Mouse (Mus musculus): Measurements from ENCODE around the gene Hpgd. TPM values are rescaled to one million over a fixed set of nuclear protein-coding genes. Genes with fewer than 3 reads are reported as not detected.
"Not testable (repeated sequence)": the region's sequence is repeated elsewhere in the genome, so short reads cannot be mapped to it uniquely, and the experiment has no call there.

Hpgd gene
- 71.8 and 75.2 TPM in 2 replicates for polyA plus RNA-seq (2015; fragmentation: Nextera tagmentation; extraction: Ambion mirVana)

DNA sequence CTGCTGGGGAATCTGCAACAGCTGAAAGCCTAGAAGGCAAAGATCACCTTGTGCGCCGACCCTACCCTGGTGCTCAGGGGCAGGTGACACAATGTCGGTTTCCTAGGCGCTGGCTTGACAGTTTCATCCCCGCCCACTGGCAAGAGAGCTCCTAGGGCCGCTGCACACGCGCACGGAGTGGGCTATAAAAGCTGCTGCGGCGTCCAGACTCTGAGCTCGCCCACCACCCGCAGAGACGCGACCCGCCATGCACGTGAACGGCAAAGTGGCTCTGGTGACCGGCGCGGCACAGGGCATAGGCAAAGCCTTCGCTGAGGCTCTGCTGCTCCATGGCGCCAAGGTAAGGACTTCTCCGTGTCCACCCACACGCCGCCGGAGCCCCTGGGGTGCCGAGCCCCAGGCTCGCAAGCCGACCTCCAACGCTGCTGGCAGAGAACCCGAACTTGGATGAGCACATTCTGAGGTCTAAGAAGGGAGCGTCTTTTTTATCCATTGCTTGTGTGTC lies at the start of gene Hpgd:
Gene Hpgd, plus strand, starts transcription at position 213 of the 505 bp plus-strand sequence.
- Histone ChIP-seq H3K9ac (peak within 1 kb of the TSS; percentile 82), H3K4me1 (peaks cover 5% of the 10 kb centered on the region), H3K36me3 (no peaks in the 10 kb centered on the region), H3K27me3 (peaks cover 15% of the 10 kb centered on the region), H3K27ac (peak within 1 kb of the TSS; percentile 79), H3K4me3 (peak within 1 kb of the TSS; percentile 63), H3K9me3 (no peaks in the 10 kb centered on the region), H3K4me2 (peak within 1 kb of the TSS; percentile 89)
- WGBS = under 1% methylated on average over 33 of the region's 33 CpGs
- 0 out of 2 replicates have a peak, but pooled peaks have one; percentile 48 for ATAC-seq (ENCODE audit: insufficient number of reproducible peaks, insufficient read depth, low FRiP score, low TSS enrichment, low read depth)

DNA sequence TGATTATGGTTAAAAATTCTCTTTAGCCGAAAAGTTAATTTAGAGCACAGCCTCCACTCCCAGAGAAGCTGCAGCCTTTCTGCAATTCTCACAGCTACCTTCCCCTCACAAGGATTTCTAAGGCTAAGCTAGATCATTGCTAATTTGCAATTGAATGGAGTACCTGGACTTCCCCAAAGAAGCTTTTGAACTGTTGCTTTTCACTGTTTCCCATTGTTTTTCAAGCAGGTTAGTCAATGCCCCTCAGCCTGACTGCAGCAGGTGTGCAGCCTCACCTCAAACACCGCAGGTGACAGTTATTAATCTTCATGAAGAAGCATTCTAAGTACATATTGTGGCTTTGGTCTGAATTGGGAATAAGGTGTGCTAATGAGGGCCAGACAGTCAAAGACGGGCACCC lies 42.7 kb upstream of the Hpgd start:
- not testable (repeated sequence) for H3K4me1 ChIP-seq; H3K36me3 ChIP-seq; H3K4me2 ChIP-seq; H3K4me3 ChIP-seq; ATAC-seq (ENCODE audit: insufficient number of reproducible peaks, insufficient read depth, low FRiP score, low TSS enrichment, low read depth); H3K9ac ChIP-seq; H3K9me3 ChIP-seq; H3K27me3 ChIP-seq; H3K27ac ChIP-seq
- WGBS = 66% methylated on average over 3 of the region's 3 CpGs

DNA sequence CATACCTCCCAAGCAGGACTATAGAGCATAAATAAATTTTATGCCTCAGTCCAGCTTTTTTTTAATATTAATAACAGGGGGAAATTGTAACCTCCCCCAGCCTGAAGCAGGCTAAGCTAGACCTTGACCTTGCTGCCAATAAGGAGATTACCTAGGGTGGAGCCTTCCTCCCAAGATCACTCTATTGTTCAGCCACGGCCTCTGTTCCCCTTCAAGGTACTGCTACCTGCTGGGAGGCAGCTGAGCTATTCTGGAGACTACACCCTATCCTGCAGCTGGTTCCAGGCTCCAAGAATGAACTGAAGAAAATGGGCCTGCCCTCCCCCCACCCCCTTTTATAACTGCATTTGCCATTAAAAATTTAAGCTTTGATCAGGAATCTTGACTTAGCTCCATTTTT lies 42.1 kb upstream of the Hpgd start:
- Histone ChIP-seq H3K27me3 (no peaks in the 10 kb centered on the region), H3K27ac (no peak overlapping the region), H3K4me1 (no peaks in the 10 kb centered on the region), H3K4me2 (no peak overlapping the region), H3K9me3 (no peaks in the 10 kb centered on the region), H3K36me3 (no peaks in the 10 kb centered on the region), H3K9ac (no peak overlapping the region), H3K4me3 (no peak overlapping the region)
- WGBS = 63% methylated on average over 1 of the region's 1 CpGs
- ATAC-seq (ENCODE audit: insufficient number of reproducible peaks, insufficient read depth, low FRiP score, low TSS enrichment, low read depth) = no peak

DNA sequence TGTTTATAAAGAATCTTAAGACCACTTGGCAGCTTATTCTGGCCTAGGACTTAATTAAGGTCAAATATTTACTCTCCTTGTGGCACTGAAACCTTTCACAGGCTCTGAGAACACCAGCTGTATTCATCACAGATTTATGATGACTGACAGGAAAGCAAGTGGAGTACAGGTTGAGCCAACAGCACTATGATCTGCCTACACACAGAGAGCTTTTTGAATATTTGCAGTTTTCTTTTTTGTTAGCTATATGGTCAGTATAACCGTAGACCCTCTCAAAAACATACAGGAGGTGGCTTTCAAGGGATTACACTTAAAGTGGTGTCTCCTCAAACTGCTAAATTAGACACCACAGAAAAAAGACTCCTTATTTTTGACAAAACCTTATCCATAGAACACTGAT lies 33.2 kb upstream of the Hpgd start:
- ATAC-seq (ENCODE audit: insufficient number of reproducible peaks, insufficient read depth, low FRiP score, low TSS enrichment, low read depth) = no peak
- Histone ChIP-seq H3K36me3 (no peaks in the 10 kb centered on the region), H3K27ac (no peak overlapping the region), H3K4me3 (no peak overlapping the region), H3K9ac (no peak overlapping the region), H3K4me1 (no peaks in the 10 kb centered on the region), H3K4me2 (no peak overlapping the region), H3K9me3 (no peaks in the 10 kb centered on the region), H3K27me3 (no peaks in the 10 kb centered on the region)
- 68% methylated on average over 1 of the region's 1 CpGs for WGBS

DNA sequence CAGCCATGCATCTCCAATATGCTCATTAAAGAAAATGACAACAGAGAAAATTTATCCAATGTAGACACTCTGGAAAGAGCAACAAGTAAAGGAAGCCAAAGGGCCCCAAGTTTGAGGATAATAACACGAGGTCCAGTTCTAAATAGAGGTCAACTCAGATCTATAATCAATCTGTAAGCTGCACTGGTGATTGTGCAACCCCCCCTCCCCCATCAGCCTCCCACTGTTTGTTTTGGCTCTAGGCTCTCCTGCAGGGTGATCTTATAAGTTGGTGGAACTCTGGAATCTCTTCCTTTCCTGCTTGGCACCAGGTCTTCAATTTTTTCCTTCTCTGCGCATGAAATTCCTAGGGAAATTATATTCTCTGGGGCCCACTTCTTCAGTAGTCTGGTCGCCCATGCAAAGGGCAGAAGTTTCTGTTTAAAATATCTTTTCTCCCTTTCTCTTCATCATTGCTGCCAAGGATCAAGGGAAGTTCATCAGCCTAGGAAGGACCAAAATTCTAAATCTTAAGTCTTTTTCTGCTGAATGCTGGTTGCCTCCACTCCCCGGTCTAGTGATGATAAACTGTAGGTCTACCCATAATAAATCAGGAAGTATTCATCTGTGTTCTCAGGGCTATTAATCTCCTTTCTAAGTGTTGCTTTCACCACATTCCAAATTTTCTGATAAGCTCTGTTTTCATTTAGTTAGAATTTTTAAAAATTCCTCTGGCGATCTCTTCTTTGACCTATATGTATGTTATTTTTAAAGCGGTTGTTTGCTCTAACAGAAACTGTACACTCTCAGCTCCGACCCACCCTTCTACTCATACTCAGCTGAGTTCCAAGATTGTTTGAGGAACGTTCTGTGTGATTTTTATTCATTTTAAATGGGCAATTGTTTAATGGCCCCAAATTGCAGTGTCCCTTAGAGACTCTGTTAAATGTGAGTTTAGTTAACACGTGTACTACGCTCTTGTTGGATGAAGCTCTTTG lies 24.4 kb upstream of the Hpgd start:
- Histone ChIP-seq H3K4me1 (no peaks in the 10 kb centered on the region), H3K4me3 (no peak overlapping the region), H3K9me3 (no peaks in the 10 kb centered on the region), H3K36me3 (no peaks in the 10 kb centered on the region), H3K4me2 (no peak overlapping the region), H3K27ac (no peak overlapping the region), H3K9ac (no peak overlapping the region), H3K27me3 (no peaks in the 10 kb centered on the region)
- 65% methylated on average over 10 of the region's 10 CpGs for WGBS
- ATAC-seq (ENCODE audit: insufficient number of reproducible peaks, insufficient read depth, low FRiP score, low TSS enrichment, low read depth) = no peak

DNA sequence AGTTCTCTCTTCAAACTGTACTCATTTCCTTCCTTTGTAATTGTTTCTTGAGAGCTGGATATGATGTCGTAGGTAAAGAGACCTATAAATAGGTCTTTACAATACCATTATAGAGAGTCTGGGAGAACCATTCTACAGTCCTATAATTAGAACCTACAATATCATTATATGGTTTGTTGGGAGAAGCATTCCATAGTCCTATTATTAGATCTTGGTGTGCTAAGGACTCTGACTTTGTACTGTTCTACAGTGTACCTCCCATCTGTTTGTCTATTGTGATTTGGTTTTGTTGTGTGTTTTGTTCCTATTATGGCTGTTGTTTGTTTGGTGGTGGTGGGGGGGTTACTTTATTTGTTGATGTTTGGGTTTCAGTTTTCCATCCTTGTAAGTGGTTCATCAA lies 21.5 kb upstream of the Hpgd start:
- WGBS = 39% methylated on average over 1 of the region's 1 CpGs
- Histone ChIP-seq H3K27ac (no peak overlapping the region), H3K9me3 (no peaks in the 10 kb centered on the region), H3K36me3 (no peaks in the 10 kb centered on the region), H3K4me1 (no peaks in the 10 kb centered on the region), H3K4me2 (no peak overlapping the region), H3K9ac (no peak overlapping the region), H3K4me3 (no peak overlapping the region), H3K27me3 (no peaks in the 10 kb centered on the region)
- ATAC-seq (ENCODE audit: insufficient number of reproducible peaks, insufficient read depth, low FRiP score, low TSS enrichment, low read depth) = no peak

DNA sequence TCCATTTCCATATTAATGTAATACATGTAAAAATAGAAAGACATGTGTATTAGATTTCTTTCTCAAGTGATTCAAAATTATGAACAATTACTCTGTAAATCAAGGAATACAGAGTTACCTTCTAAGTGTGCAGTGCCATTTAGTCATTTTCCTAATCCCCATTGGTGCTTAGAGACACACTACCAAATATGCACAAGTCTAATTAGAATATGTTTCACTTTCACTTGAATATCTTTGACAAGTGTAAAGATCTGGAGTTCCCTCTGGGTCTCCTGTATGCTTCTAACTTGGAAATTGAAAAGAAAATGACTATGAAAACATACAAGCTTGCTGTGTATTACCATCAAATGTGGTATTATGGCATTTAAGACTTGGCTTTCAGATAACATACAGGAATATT lies 19.1 kb upstream of the Hpgd start:
- Histone ChIP-seq H3K9ac (no peak overlapping the region), H3K36me3 (no peaks in the 10 kb centered on the region), H3K4me2 (no peak overlapping the region), H3K9me3 (no peaks in the 10 kb centered on the region), H3K4me1 (no peaks in the 10 kb centered on the region), H3K27me3 (no peaks in the 10 kb centered on the region), H3K4me3 (no peak overlapping the region), H3K27ac (no peak overlapping the region)
- no peak for ATAC-seq (ENCODE audit: insufficient number of reproducible peaks, insufficient read depth, low FRiP score, low TSS enrichment, low read depth)

DNA sequence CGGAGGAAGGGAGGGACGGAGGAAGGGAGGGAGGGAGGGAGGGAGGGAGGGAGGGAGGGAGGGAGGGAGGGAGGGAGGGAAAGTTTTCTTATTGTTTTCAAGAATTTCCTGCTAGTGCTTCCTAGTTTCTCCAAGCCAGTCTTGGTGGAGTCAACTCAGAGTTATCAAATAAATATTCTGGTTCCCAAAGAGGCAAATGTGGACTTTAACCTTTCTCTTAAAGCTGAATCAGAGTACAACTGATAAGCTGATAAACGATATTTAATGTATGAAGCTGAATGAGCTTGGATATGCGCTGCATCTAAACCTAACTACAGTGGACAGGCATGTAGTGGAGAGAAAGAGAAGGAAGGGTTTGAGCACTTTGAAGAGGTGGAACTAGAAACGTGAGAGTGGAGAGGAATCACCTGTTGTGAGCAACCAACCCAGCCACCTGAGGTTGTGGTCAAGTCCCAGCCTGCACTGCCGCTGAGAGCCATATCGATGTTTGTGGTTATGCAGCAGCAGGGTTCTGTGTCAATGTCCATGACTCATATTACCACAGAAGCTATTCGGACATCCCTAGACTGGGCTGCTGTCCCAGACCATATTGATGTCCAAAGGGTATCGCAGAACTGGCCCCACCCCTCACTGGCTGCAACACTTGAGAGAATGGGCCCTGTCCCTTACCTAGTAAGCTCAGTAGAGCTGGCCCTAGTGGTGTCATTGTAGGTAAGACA lies 16.4 kb upstream of the Hpgd start:
- 85% methylated on average over 7 of the region's 9 CpGs for WGBS
- H3K4me1 ChIP-seq = no peaks in the 10 kb centered on the region
- H3K4me2 ChIP-seq = no peak overlapping the region
- H3K27ac ChIP-seq = no peak overlapping the region
- H3K36me3 ChIP-seq = no peaks in the 10 kb centered on the region
- no peak overlapping the region for H3K4me3 ChIP-seq
- no peak for ATAC-seq (ENCODE audit: insufficient number of reproducible peaks, insufficient read depth, low FRiP score, low TSS enrichment, low read depth)
- H3K27me3 ChIP-seq = no peaks in the 10 kb centered on the region
- H3K9me3 ChIP-seq = no peaks in the 10 kb centered on the region
- no peak overlapping the region for H3K9ac ChIP-seq

DNA sequence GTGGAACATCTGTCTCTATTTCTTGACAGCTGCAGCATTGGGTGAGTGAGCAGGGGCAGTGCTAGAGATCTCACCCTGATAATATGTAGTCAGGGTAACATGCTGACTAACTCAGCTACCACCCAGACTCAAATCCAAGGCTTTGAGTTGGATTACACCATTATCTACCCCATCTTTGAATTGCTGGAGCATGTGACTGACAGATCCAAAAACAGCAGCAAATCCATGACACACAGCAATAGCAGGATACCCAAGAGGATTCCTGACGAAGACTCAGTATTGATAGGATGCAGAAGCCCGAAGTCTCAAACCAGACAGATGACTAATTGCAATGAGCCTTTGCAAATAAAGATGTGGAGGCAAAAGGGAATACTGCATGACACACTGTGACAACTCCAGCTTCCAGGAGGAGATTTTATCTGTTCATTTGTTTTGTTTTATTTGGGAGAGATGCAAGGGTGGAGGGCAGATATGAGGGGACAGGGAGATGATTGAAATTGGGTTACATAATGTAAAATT lies 15.8 kb upstream of the Hpgd start:
- Histone ChIP-seq H3K4me1 (no peaks in the 10 kb centered on the region), H3K9ac (no peak overlapping the region), H3K4me3 (no peak overlapping the region), H3K27ac (no peak overlapping the region), H3K27me3 (no peaks in the 10 kb centered on the region), H3K4me2 (no peak overlapping the region), H3K36me3 (no peaks in the 10 kb centered on the region), H3K9me3 (no peaks in the 10 kb centered on the region)
- WGBS = 73% methylated on average over 2 of the region's 2 CpGs
- ATAC-seq (ENCODE audit: insufficient number of reproducible peaks, insufficient read depth, low FRiP score, low TSS enrichment, low read depth) = no peak

DNA sequence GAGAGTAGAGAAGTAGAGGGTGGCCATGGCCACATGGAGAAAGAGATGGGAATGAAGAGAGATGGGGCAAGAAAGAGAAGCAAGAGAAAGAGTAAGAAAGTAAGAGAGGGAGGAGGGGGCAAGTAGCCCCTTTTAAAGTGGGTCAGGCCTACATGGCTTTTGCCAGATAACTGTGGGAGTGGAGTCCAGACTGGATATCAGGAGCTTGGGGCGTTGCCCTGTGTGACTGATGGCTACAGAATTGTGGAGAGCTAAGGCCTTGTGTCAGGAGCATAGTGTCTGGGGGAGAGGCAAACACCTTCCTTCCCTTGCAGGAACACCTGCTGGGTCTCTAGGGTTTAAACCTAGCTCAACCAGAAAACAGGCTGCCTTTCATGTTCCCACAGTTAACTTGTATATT lies 10.4 kb upstream of the Hpgd start:
- no peaks in the 10 kb centered on the region for H3K27me3 ChIP-seq
- no peak overlapping the region for H3K9ac ChIP-seq
- no peak overlapping the region for H3K4me2 ChIP-seq
- WGBS = 77% methylated on average over 1 of the region's 1 CpGs
- H3K27ac ChIP-seq = 0 out of 2 replicates have a peak overlapping the region, but pooled peaks have one; percentile 18
- ATAC-seq (ENCODE audit: insufficient number of reproducible peaks, insufficient read depth, low FRiP score, low TSS enrichment, low read depth) = no peak
- H3K4me3 ChIP-seq = no peak overlapping the region
- no peaks in the 10 kb centered on the region for H3K9me3 ChIP-seq
- H3K36me3 ChIP-seq = no peaks in the 10 kb centered on the region
- H3K4me1 ChIP-seq = peaks cover 24% of the 10 kb centered on the region

DNA sequence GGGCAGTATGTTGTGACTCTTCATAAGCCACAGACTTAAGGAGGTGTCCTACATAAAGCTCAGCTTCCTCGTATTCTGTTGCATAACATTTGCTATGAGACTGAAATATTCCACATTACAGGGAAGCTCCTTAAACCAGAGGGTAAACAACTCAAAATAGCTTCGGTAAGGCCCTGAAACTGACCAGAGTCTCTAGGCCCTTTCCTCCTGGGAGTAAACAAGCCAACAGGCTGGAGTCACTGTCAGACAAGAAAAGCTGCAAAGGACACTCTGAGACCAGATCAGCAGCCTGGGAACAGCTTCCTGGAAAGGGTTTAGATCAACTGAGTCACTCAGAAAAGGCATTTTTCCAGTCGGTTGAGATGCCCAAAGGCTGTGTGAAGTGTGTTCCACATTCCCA lies 9.4 kb upstream of the Hpgd start:
- Histone ChIP-seq H3K4me2 (no peak overlapping the region), H3K9me3 (no peaks in the 10 kb centered on the region), H3K27me3 (no peaks in the 10 kb centered on the region), H3K36me3 (no peaks in the 10 kb centered on the region), H3K4me1 (peaks cover 24% of the 10 kb centered on the region), H3K27ac (peak overlapping the region; percentile 45), H3K4me3 (no peak overlapping the region), H3K9ac (no peak overlapping the region)
- WGBS = 18% methylated on average over 3 of the region's 3 CpGs
- ATAC-seq (ENCODE audit: insufficient number of reproducible peaks, insufficient read depth, low FRiP score, low TSS enrichment, low read depth) = no peak
